Mouse (Mus musculus) E14TG2a.4 (cell line): ENCODE measurements around the gene Jmjd1c.

ENCODE experiments used
- CTCF ChIP-seq: conservative IDR thresholded peaks from 2 replicates; pipeline ENCODE4 v1.5.1; 2014; ENCODE audit warnings: low read length
- POU5F1 ChIP-seq: IDR thresholded peaks from 2 replicates; pipeline ENCODE4 v1.6.1; 2014; ENCODE audit warnings: low read length, borderline replicate concordance

GRCm38 (mm10) chr10:67120640-67121039, 24.7 kb downstream of the Jmjd1c start:
- no peak for TF ChIP-seq CTCF
- TF ChIP-seq POU5F1, result no peak
